ENCODE assay signal across 8 mouse cellular contexts in the genomic region with DNA sequence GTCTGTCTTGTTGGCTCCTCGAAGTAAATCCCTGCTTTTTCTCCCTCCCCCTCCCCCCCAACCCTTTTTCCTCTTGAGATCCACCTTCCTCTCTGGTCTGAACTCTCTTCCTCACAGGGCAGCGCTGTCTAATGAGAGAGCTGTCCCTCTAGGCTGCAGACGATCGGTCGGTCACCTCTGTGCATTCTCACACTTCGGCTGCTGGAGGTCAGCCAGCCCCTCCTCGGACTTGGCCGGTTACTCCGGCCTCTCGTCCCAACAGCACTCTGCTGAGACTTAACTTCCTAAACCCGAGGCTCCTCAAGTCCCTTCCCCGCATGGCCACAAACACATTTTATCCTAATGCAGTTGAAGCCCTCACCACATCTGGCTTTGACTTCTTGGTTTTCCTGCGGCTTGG.
DNase-seq lines count a peak whose midpoint lies in the region; ATAC-seq and TF ChIP-seq lines count a peak whose summit lies in the region.

No protein-coding gene starts in this region.

- peak overlapping the region; percentile 25; the same call in 1 of the 2 replicates for H3K4me3 ChIP-seq in heart, embryonic 10.5 days
- no peak overlapping the region for H3K4me3 ChIP-seq in stomach, postnatal 0 days (ENCODE audit: low read depth, low read length)
- H3K4me3 ChIP-seq in liver, embryonic 11.5 days (ENCODE audit: low read depth, low read length), result no peak overlapping the region

- TF ChIP-seq EP300 in stomach, postnatal 0 days (optimal IDR thresholded peaks at IDR 0.05), result no peak

- TF ChIP-seq CTCF in stomach, postnatal 0 days (IDR thresholded peaks at IDR 0.05; ENCODE audit: low read depth), result no peak

- H3K9ac ChIP-seq in stomach, postnatal 0 days (ENCODE audit: low read length), result no peak overlapping the region
- H3K9ac ChIP-seq in liver, embryonic 11.5 days (ENCODE audit: low read depth, low read length), result no peak overlapping the region

- 47% methylated on average over 13 of the region's 13 CpGs for WGBS in heart, embryonic 10.5 days
- WGBS in stomach, postnatal 0 days, result 42% methylated on average over 13 of the region's 13 CpGs
- WGBS in liver, embryonic 11.5 days, result 69% methylated on average over 13 of the region's 13 CpGs

- H3K36me3 ChIP-seq in heart, embryonic 10.5 days, result no peaks in the 10 kb centered on the region
- no peaks in the 10 kb centered on the region for H3K36me3 ChIP-seq in stomach, postnatal 0 days (ENCODE audit: control insufficient read depth, insufficient read depth, low read length)
- no peaks in the 10 kb centered on the region for H3K36me3 ChIP-seq in liver, embryonic 11.5 days (ENCODE audit: control insufficient read depth, insufficient read depth, low read length)

- no peaks in the 10 kb centered on the region for H3K9me3 ChIP-seq in heart, embryonic 10.5 days
- no peaks in the 10 kb centered on the region for H3K9me3 ChIP-seq in stomach, postnatal 0 days (ENCODE audit: control insufficient read depth, low read length)
- H3K9me3 ChIP-seq in liver, embryonic 11.5 days (ENCODE audit: control insufficient read depth, low read length), result no peaks in the 10 kb centered on the region

- H3K27me3 ChIP-seq in heart, embryonic 10.5 days (ENCODE audit: insufficient read depth, poor library complexity, severe bottlenecking), result no peaks in the 10 kb centered on the region
- no peaks in the 10 kb centered on the region for H3K27me3 ChIP-seq in stomach, postnatal 0 days (ENCODE audit: control insufficient read depth, insufficient read depth, low read length)
- no peaks in the 10 kb centered on the region for H3K27me3 ChIP-seq in liver, embryonic 11.5 days (replicated peaks; ENCODE audit: control insufficient read depth, insufficient read depth, low read length)

- H3K4me1 ChIP-seq in heart, embryonic 10.5 days, result peaks cover 28% of the 10 kb centered on the region
- H3K4me1 ChIP-seq in stomach, postnatal 0 days (replicated peaks; ENCODE audit: control insufficient read depth, insufficient read depth), result no peaks in the 10 kb centered on the region
- H3K4me1 ChIP-seq in liver, embryonic 11.5 days (replicated peaks; ENCODE audit: control insufficient read depth, insufficient read depth, low read length), result peaks cover 7% of the 10 kb centered on the region

- peak overlapping the region; percentile 23; the same call in 1 of the 2 replicates for H3K27ac ChIP-seq in heart, embryonic 10.5 days
- H3K27ac ChIP-seq in stomach, postnatal 0 days (replicated peaks), result no peak overlapping the region
- no peak overlapping the region for H3K27ac ChIP-seq in liver, embryonic 11.5 days (ENCODE audit: low read depth, low read length)

- peak; percentile 35 for DNase-seq in urinary bladder, postnatal 25 days (ENCODE audit: low spot score)
- DNase-seq in urinary bladder, postnatal 10 days (ENCODE audit: low spot score), result no peak
- no peak for DNase-seq in heart, embryonic 10.5 days (ENCODE audit: low spot score)
- peak; percentile 66 for DNase-seq in kidney, postnatal 14 days
- no peak for DNase-seq in stomach, postnatal 0 days (ENCODE audit: low spot score)
- DNase-seq in liver, embryonic 11.5 days (ENCODE audit: low spot score), result no peak
- no peak for DNase-seq in spleen, postnatal 10 days (ENCODE audit: low spot score in 2 of 2)
- DNase-seq in spleen, postnatal 14 days (ENCODE audit: low spot score in 2 of 2), result no peak

- no peak for ATAC-seq in stomach, postnatal 0 days (ENCODE audit: low FRiP score, low TSS enrichment)
- ATAC-seq in liver, embryonic 11.5 days (replicated peaks; ENCODE audit: low FRiP score), result no peak

- peak overlapping the region; percentile 31; the same call in 1 of the 2 replicates for H3K4me2 ChIP-seq in stomach, postnatal 0 days (replicated peaks; ENCODE audit: low read depth)
- no peak overlapping the region for H3K4me2 ChIP-seq in liver, embryonic 11.5 days

Comparison
In these comparisons a context has a peak if more than half of its experiments do, and no peak if none do; other contexts are left out.
1. DNase-seq: peak in urinary bladder, postnatal 25 days (single experiment) and kidney, postnatal 14 days (single experiment); none in urinary bladder, postnatal 10 days (single experiment), heart, embryonic 10.5 days (single experiment), stomach, postnatal 0 days (single experiment), liver, embryonic 11.5 days (single experiment), spleen, postnatal 10 days (0 of 2) and spleen, postnatal 14 days (0 of 2).